Mouse (Mus musculus): ENCODE data around the gene Sh2b3.

Sh2b3 gene

GRCm38 (mm10) chr5:121822786-121823505, 14.5 kb downstream of the Sh2b3 start:
- peak; percentile 28 to 32 for DNase-seq

- peak; percentile 55 to 69 for DNase-seq
Measured at GRCm38 (mm10) chr5:121821552-121821951, 15.9 kb downstream of the Sh2b3 start.

- peak; percentile 24 to 42 for DNase-seq
Measured at GRCm38 (mm10) chr5:121821116-121821515, 16.3 kb downstream of the Sh2b3 start.

- no peak for DNase-seq
Measured at GRCm38 (mm10) chr5:121820657-121821056, 16.8 kb downstream of the Sh2b3 start.

- peak in 1 of 2 experiments; percentile 7 for DNase-seq
Measured at GRCm38 (mm10) chr5:121820161-121820560, 17.3 kb downstream of the Sh2b3 start.

- peak in 1 of 2 experiments; percentile 5 for DNase-seq
Measured at GRCm38 (mm10) chr5:121819559-121819958, 17.9 kb downstream of the Sh2b3 start.

- DNase-seq = no peak
Measured at GRCm38 (mm10) chr5:121818862-121819261, 18.6 kb downstream of the Sh2b3 start.

GRCm38 (mm10) chr5:121818401-121818800, 19.0 kb downstream of the Sh2b3 start:
- peak in 1 of 2 experiments; percentile 18 for DNase-seq

GRCm38 (mm10) chr5:121817551-121817950, 19.9 kb downstream of the Sh2b3 start:
- DNase-seq = peak in 1 of 2 experiments; percentile 30

GRCm38 (mm10) chr5:121816611-121817010, 20.8 kb downstream of the Sh2b3 start:
- DNase-seq = no peak

- no peak for DNase-seq
Measured at GRCm38 (mm10) chr5:121815867-121816380, 21.5 kb downstream of the Sh2b3 start.

- DNase-seq = peak; percentile 61 to 83
Measured at GRCm38 (mm10) chr5:121815067-121815466, 22.4 kb downstream of the Sh2b3 start.

- DNase-seq = no peak
Measured at GRCm38 (mm10) chr5:121813744-121814143, 23.7 kb downstream of the Sh2b3 start.

GRCm38 (mm10) chr5:121812526-121813243, 24.8 kb downstream of the Sh2b3 start:
- peak in 1 of 2 experiments; percentile 19 for DNase-seq

GRCm38 (mm10) chr5:121811485-121811931, 25.9 kb downstream of the Sh2b3 start:
- peak; percentile 63 to 69 for DNase-seq

- peak in 1 of 2 experiments; percentile 20 for DNase-seq
Measured at GRCm38 (mm10) chr5:121810331-121811151, 26.9 kb downstream of the Sh2b3 start.

GRCm38 (mm10) chr5:121809667-121810224, 27.7 kb downstream of the Sh2b3 start:
- DNase-seq = peak; percentile 51 to 70

GRCm38 (mm10) chr5:121808202-121808601, 29.2 kb downstream of the Sh2b3 start:
- DNase-seq = no peak

- no peak for DNase-seq
Measured at GRCm38 (mm10) chr5:121807186-121807585, 30.3 kb downstream of the Sh2b3 start.

- no peak for DNase-seq
Measured at GRCm38 (mm10) chr5:121798447-121798846, 39.0 kb downstream of the Sh2b3 start.

GRCm38 (mm10) chr5:121795800-121796199, 41.6 kb downstream of the Sh2b3 start:
- peak in 1 of 2 experiments; percentile 42 for DNase-seq

GRCm38 (mm10) chr5:121791026-121791425, 46.4 kb downstream of the Sh2b3 start:
- DNase-seq = no peak

Measured in cerebellum, postnatal 25 days (tissue).